Mouse (Mus musculus) heart, postnatal 10 days (tissue): Measurements from ENCODE around the gene Fryl. TPM values are rescaled to one million over a fixed set of nuclear protein-coding genes. Genes with fewer than 3 reads are reported as not detected.

Experiments used
- DNase-seq, 2 experiments: peaks; one replicate each; pipeline ENCODE4 v3.0.0; 2021
- intact Hi-C: fragments of 180-260 bp; cut with DNase I; formaldehyde crosslinking; loops from one replicate; pipeline ENCODE4 v1.15.1; 2025
- total RNA-seq, 2 experiments: library from RNA; stranded (reverse); gene quantifications; 2 replicates each; pipeline ENCODE4 v1.2.3; 2021

Gene Fryl
- total RNA-seq, 2 experiments from 2014 or later = 47.4 to 51.3 TPM

GRCm38 (mm10) chr5:73171876-73172480, 84.4 kb downstream of the Fryl start:
- no peak for DNase-seq
- intact Hi-C loops = no loop called here

- DNase-seq = no peak
- intact Hi-C loops = no loop called here
Measured at GRCm38 (mm10) chr5:73171203-73171602, 85.2 kb downstream of the Fryl start.

- peak; percentile 34 to 35 for DNase-seq
- intact Hi-C loops = no loop called here
Measured at GRCm38 (mm10) chr5:73168769-73169272, 87.6 kb downstream of the Fryl start.

GRCm38 (mm10) chr5:73167976-73168768, 88.2 kb downstream of the Fryl start:
- intact Hi-C loops = loop anchor here (1.0 kb wide), 1 partner anchor 17 kb away; no protein-coding TSS in a partner anchor
- DNase-seq = peak; percentile 41 to 52

GRCm38 (mm10) chr5:73163970-73164369, 92.4 kb downstream of the Fryl start:
- intact Hi-C loops = no loop called here
- DNase-seq = peak in 1 of 2 experiments; percentile 14

- intact Hi-C loops = no loop called here
- DNase-seq = peak in 1 of 2 experiments; percentile 13
Measured at GRCm38 (mm10) chr5:73162492-73162891, 93.9 kb downstream of the Fryl start.

GRCm38 (mm10) chr5:73160440-73160839, 96.0 kb downstream of the Fryl start:
- intact Hi-C loops = no loop called here
- no peak for DNase-seq

- DNase-seq = no peak
- intact Hi-C loops = no loop called here
Measured at GRCm38 (mm10) chr5:73157502-73157901, 98.9 kb downstream of the Fryl start.

GRCm38 (mm10) chr5:73157009-73157408, 99.4 kb downstream of the Fryl start:
- intact Hi-C loops = no loop called here
- DNase-seq = no peak

GRCm38 (mm10) chr5:73156226-73156926, 100.0 kb downstream of the Fryl start:
- DNase-seq = peak; percentile 21 to 29
- intact Hi-C loops = no loop called here

- no peak for DNase-seq
- intact Hi-C loops = no loop called here
Measured at GRCm38 (mm10) chr5:73153802-73154465, 102.5 kb downstream of the Fryl start.

GRCm38 (mm10) chr5:73152206-73152605, 104.2 kb downstream of the Fryl start:
- DNase-seq = no peak
- intact Hi-C loops = no loop called here

GRCm38 (mm10) chr5:73150877-73151445, 105.5 kb downstream of the Fryl start:
- DNase-seq = peak; percentile 18
- intact Hi-C loops = loop anchor here (1.0 kb wide), 1 partner anchor 16 kb away; no protein-coding TSS in a partner anchor

GRCm38 (mm10) chr5:73144987-73145386, 111.4 kb downstream of the Fryl start:
- no peak for DNase-seq
- intact Hi-C loops = no loop called here

GRCm38 (mm10) chr5:73141712-73142111, 114.7 kb downstream of the Fryl start:
- DNase-seq = no peak
- intact Hi-C loops = no loop called here

- intact Hi-C loops = no loop called here
Measured at GRCm38 (mm10) chr5:73141161-73141560, 115.3 kb downstream of the Fryl start.

GRCm38 (mm10) chr5:73137561-73137960, 118.9 kb downstream of the Fryl start:
- no peak for DNase-seq
- intact Hi-C loops = loop anchor here (10.0 kb wide), 1 partner anchor 507 kb away; the partner anchor contains the start of gene Sgcb

More at GRCm38 (mm10) chr5:73141161-73141560, 115.3 kb downstream of the Fryl start:
- DNase-seq = no peak

- no peak for DNase-seq
- intact Hi-C loops = loop anchor here (10.0 kb wide), 1 partner anchor 509 kb away; the partner anchor contains the start of gene Sgcb
Measured at GRCm38 (mm10) chr5:73135959-73136358, 120.5 kb downstream of the Fryl start.

- intact Hi-C loops = loop anchor here (10.0 kb wide), 1 partner anchor 510 kb away; the partner anchor contains the start of gene Sgcb
- DNase-seq = no peak
Measured at GRCm38 (mm10) chr5:73135131-73135530, 121.3 kb downstream of the Fryl start.

GRCm38 (mm10) chr5:73133833-73134185, 122.6 kb downstream of the Fryl start:
- intact Hi-C loops = loop anchor here (1.0 to 10.0 kb wide), 4 partner anchors 121 to 511 kb away; partner anchors contain the start of gene Sgcb
- DNase-seq = peak; percentile 68 to 78
